Mouse (Mus musculus): ENCODE data around the gene Cyb5r4. TPM values are rescaled to one million over a fixed set of nuclear protein-coding genes. Genes with fewer than 3 reads are reported as not detected.
A peak's percentile ranks its signal among the peaks of the same experiment; 100 is the strongest.
"Not testable (repeated sequence)": the region's sequence is repeated elsewhere in the genome, so short reads cannot be mapped to it uniquely, and the experiment has no call there.

The Cyb5r4 gene
- total and polyA plus RNA-seq, 2 experiments from 2014 or later: 31.0 to 31.6 TPM

DNA sequence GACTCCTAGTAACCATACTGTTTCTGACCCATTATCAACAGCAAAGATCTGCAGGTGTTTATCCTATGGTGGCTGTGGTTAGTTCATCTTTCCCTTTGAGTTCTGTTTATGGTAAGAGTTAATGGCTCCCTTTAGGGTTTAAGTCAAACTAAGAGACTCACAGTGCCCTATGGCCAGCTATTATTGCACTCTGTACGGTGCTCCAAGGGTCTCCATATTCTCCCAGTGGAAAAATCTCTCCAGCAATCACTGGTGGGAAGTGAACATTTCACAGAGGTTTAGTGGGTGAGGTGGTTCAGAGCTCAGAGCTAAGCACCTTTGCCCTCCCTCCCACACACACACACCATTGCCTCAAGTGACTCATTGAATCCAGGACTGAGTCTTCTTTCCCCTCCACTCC lies 94.2 kb downstream of the Cyb5r4 start:
- no peak for TF ChIP-seq CTCF (IDR thresholded peaks at IDR 0.05)
- H3K27me3 ChIP-seq (ENCODE audit: insufficient read depth, low read length): no peaks in the 10 kb centered on the region
- H3K9ac ChIP-seq (replicated peaks; ENCODE audit: low read length, poor library complexity, severe bottlenecking): 0 out of 2 replicates have a peak overlapping the region, but pooled peaks have one; percentile 19
- ATAC-seq (ENCODE audit: low FRiP score): peak; percentile 18
- no peak for DNase-seq (ENCODE audit: low spot score)
- H3K4me1 ChIP-seq (ENCODE audit: insufficient read depth, low read length): peaks cover 13% of the 10 kb centered on the region; the same call in 1 of the 2 replicates
- H3K9me3 ChIP-seq (ENCODE audit: low read length): no peaks in the 10 kb centered on the region
- H3K27ac ChIP-seq (ENCODE audit: low read depth, low read length): peak overlapping the region; percentile 86
- no peak overlapping the region for H3K4me3 ChIP-seq (ENCODE audit: low read depth, low read length)
- no peaks in the 10 kb centered on the region for H3K36me3 ChIP-seq (ENCODE audit: insufficient read depth, low read length)
- no peak overlapping the region for H3K4me2 ChIP-seq (ENCODE audit: low read depth, low read length, poor library complexity, severe bottlenecking)
- WGBS: 55% methylated on average over 1 of the region's 1 CpGs

DNA sequence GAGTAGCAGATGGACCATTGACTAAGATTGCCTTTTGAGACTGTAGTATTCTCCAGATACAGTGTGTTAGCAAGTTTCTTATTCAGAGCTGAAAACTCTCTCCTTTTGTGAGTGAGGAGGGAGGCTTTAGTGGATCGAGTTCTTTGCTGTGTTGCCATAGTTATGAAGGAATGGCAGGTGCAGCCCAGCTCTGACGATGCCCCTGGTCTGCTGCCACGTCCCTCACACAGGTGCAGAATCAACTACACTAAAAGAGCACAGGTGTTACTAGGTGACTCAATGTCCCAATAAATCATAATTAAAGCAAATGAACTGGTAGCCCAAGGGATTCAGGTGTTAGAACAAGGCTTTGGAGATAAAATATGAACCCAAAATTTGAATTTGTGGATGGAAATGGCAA lies 97.2 kb downstream of the Cyb5r4 start:
- TF ChIP-seq CTCF (IDR thresholded peaks at IDR 0.05): no peak
- DNase-seq (ENCODE audit: low spot score) (no peak), ATAC-seq (ENCODE audit: low FRiP score) (no peak)
- peaks cover 13% of the 10 kb centered on the region; the same call in 1 of the 2 replicates for H3K4me1 ChIP-seq (ENCODE audit: insufficient read depth, low read length)
- no peaks in the 10 kb centered on the region for H3K27me3 ChIP-seq (ENCODE audit: insufficient read depth, low read length)
- H3K4me2 ChIP-seq (ENCODE audit: low read depth, low read length, poor library complexity, severe bottlenecking): no peak overlapping the region
- no peak overlapping the region for H3K4me3 ChIP-seq (ENCODE audit: low read depth, low read length)
- H3K9me3 ChIP-seq (ENCODE audit: low read length): no peaks in the 10 kb centered on the region
- H3K36me3 ChIP-seq (ENCODE audit: insufficient read depth, low read length): no peaks in the 10 kb centered on the region
- no peak overlapping the region for H3K9ac ChIP-seq (replicated peaks; ENCODE audit: low read length, poor library complexity, severe bottlenecking)
- H3K27ac ChIP-seq (ENCODE audit: low read depth, low read length): no peak overlapping the region
- 57% methylated on average over 3 of the region's 3 CpGs for WGBS

DNA sequence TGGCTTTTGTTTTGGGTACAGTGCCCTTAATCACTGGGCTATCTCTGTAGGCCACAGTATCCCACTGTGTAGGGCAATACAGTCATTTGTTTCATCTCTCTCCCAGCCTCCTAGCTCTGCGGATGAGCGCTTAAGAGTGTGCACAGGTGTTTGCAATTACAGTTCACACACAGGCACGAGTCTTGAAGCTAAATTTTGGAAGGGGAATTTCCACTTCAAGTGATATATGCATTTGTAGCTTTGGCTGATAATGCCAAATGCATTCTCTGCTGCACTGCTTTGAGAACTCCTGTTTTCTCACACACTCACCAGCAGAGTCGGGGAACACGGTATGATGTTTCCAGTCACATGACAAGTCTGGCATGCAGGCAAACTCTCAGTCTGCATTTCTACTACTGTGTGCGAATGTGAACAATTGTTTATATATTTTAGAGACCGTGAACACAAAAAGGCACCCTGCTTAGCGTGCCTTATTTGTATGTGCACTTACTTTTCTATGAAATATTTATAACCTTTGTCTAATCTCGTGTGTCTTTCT lies 100.2 kb downstream of the Cyb5r4 start:
- no peak for TF ChIP-seq CTCF (IDR thresholded peaks at IDR 0.05)
- no peak overlapping the region for H3K4me3 ChIP-seq (ENCODE audit: low read depth, low read length)
- H3K27ac ChIP-seq (ENCODE audit: low read depth, low read length): no peak overlapping the region
- ATAC-seq (ENCODE audit: low FRiP score) (no peak), DNase-seq (ENCODE audit: low spot score) (no peak)
- H3K27me3 ChIP-seq (ENCODE audit: insufficient read depth, low read length): no peaks in the 10 kb centered on the region
- no peaks in the 10 kb centered on the region for H3K36me3 ChIP-seq (ENCODE audit: insufficient read depth, low read length)
- no peaks in the 10 kb centered on the region for H3K4me1 ChIP-seq (ENCODE audit: insufficient read depth, low read length)
- no peak overlapping the region for H3K9ac ChIP-seq (replicated peaks; ENCODE audit: low read length, poor library complexity, severe bottlenecking)
- H3K9me3 ChIP-seq (ENCODE audit: low read length): no peaks in the 10 kb centered on the region
- no peak overlapping the region for H3K4me2 ChIP-seq (ENCODE audit: low read depth, low read length, poor library complexity, severe bottlenecking)
- 50% methylated on average over 9 of the region's 9 CpGs for WGBS

DNA sequence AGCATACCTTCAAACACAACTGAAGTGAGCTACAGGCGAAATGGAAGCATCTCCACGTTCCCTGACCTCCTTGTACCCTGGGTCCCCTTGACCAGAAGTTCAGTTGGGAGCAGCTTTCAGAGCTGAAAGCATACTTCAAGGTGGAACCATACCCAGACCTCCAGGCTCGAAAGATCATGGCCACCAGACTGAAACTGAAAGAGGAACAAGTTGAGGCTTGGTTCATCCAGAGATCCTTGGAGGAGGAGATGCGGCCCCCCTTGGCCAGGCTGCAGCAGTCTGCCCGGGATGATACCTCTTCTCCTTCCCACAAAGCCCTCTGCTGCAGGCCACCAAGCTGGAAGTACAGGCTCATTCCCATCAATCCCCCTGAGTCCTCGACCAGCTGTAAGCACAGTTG lies 105.2 kb downstream of the Cyb5r4 start:
- H3K4me1 ChIP-seq (ENCODE audit: insufficient read depth, low read length); H3K4me2 ChIP-seq (ENCODE audit: low read depth, low read length, poor library complexity, severe bottlenecking); ATAC-seq (ENCODE audit: low FRiP score); H3K27me3 ChIP-seq (ENCODE audit: insufficient read depth, low read length); H3K4me3 ChIP-seq (ENCODE audit: low read depth, low read length); H3K9ac ChIP-seq (replicated peaks; ENCODE audit: low read length, poor library complexity, severe bottlenecking); H3K36me3 ChIP-seq (ENCODE audit: insufficient read depth, low read length); H3K27ac ChIP-seq (ENCODE audit: low read depth, low read length); H3K9me3 ChIP-seq (ENCODE audit: low read length); DNase-seq (ENCODE audit: low spot score): not testable (repeated sequence)
- 77% methylated on average over 6 of the region's 6 CpGs for WGBS

Other genes starting within 250 kb of the Cyb5r4 start
- 225 and 247 TPM in 2 replicates for gene Snap91, start 141.4 kb upstream of the Cyb5r4 start, total RNA-seq (2014; rRNA removed)
- 158 and 161 TPM in 2 replicates for gene Snap91, start 141.4 kb upstream of the Cyb5r4 start, polyA plus RNA-seq (2015; fragmentation: Nextera tagmentation; extraction: Ambion mirVana)
- gene Ripply2, start 6.5 kb upstream of the Cyb5r4 start, total RNA-seq (2014; rRNA removed): 2.6 and 3.5 TPM in 2 replicates
- gene Ripply2, start 6.5 kb upstream of the Cyb5r4 start, polyA plus RNA-seq (2015; fragmentation: Nextera tagmentation; extraction: Ambion mirVana): 16.4 and 17.1 TPM in 2 replicates
- 3.7 and 4.3 TPM in 2 replicates for gene Mrap2, start 122.3 kb downstream of the Cyb5r4 start, total RNA-seq (2014; rRNA removed)
- gene Mrap2, start 122.3 kb downstream of the Cyb5r4 start, polyA plus RNA-seq (2015; fragmentation: Nextera tagmentation; extraction: Ambion mirVana): 4.2 and 4.8 TPM in 2 replicates
- 6.5 and 7.0 TPM in 2 replicates for gene Cep162, start 233.5 kb downstream of the Cyb5r4 start, total RNA-seq (2014; rRNA removed)
- gene Cep162, start 233.5 kb downstream of the Cyb5r4 start, polyA plus RNA-seq (2015; fragmentation: Nextera tagmentation; extraction: Ambion mirVana): 3.1 and 4.0 TPM in 2 replicates

Measured in midbrain, postnatal 0 days (tissue).